ENCODE assay signal across 8 mouse cellular contexts in the genomic region with DNA sequence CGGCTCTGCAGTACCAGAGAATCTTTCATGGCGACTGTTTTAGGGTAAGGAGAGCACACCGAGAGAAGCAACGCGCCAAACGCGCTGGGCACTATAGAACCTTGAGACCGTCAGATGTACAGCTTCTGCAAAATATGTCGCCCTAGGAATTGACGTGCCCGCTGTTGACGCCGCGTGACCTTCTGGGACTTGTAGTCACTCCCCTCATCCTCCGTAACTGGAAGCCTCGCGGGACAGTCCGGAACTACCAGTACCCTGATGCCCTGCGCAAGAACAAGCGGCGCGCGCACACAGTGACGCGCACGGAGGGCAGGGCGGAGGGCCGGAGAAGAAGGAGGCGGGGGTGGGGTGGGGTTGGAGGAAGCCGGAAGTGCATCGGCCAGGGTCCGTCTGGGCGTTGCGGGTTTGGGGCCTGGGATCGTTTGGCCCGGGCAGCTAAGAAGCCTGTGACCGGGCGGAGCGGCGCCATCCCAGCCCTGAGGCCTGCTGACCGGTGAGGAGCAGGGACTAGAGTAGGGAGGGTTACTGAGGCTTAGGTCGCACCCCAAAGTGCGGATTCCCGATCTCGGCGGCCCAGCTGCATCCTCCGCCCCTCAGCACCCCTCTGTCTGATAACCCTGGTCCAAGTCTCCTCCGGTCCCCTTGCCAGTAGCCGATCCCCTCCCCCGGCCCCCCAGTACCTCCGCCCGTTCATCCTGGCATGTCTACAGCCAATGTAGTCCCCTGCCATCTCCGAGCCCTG. TPM values are rescaled to one million over a fixed set of nuclear protein-coding genes. Genes with fewer than 3 reads are reported as not detected.
DNase-seq lines count a peak whose midpoint lies in the region; ATAC-seq and TF ChIP-seq lines count a peak whose summit lies in the region.

Gene Ciao1, minus strand, starts transcription at position 225 of the 742 bp plus-strand sequence.
Gene Tmem127, plus strand, starts transcription at position 317 of the 742 bp plus-strand sequence.

- H3K27me3 ChIP-seq in hindbrain, embryonic 10.5 days (ENCODE audit: insufficient read depth, poor library complexity, severe bottlenecking) = no peaks in the 10 kb centered on the region
- no peaks in the 10 kb centered on the region for H3K27me3 ChIP-seq in lung, postnatal 0 days (replicated peaks; ENCODE audit: insufficient read depth, low read length)

- DNase-seq in MN1 (ENCODE audit: low spot score) = peak; percentile 99
- DNase-seq in cerebellum, adult 9-10 months = peak; percentile 98
- peak; percentile 99 for DNase-seq in hindbrain, embryonic 10.5 days (ENCODE audit: low spot score)
- peak; percentile 99 for DNase-seq in layer of hippocampus, adult 9-11 months
- peak; percentile 99 for DNase-seq in lung, postnatal 0 days (ENCODE audit: low spot score)
- DNase-seq in ovary, postnatal 14 days (ENCODE audit: low spot score) = peak; percentile 93
- peak; percentile 98 for DNase-seq in thymus, postnatal 14 days

- no peaks in the 10 kb centered on the region for H3K9me3 ChIP-seq in hindbrain, embryonic 10.5 days
- H3K9me3 ChIP-seq in lung, postnatal 0 days (ENCODE audit: low read length) = no peaks in the 10 kb centered on the region

- peak; percentile 93 for ATAC-seq in frontal cortex, adult (ENCODE audit: low TSS enrichment)
- ATAC-seq in lung, postnatal 0 days = peak; percentile 100

- H3K4me2 ChIP-seq in lung, postnatal 0 days (replicated peaks; ENCODE audit: low read depth, low read length) = peak within 1 kb of the TSS; percentile 89

- peak within 1 kb of the TSS; percentile 99 for H3K4me3 ChIP-seq in hindbrain, embryonic 10.5 days
- peak within 1 kb of the TSS; percentile 90 for H3K4me3 ChIP-seq in lung, postnatal 0 days (ENCODE audit: low read depth, low read length)

- peak within 1 kb of the TSS; percentile 90 for H3K9ac ChIP-seq in lung, postnatal 0 days (replicated peaks; ENCODE audit: low read depth)

- H3K27ac ChIP-seq in hindbrain, embryonic 10.5 days = peak within 1 kb of the TSS; percentile 91
- H3K27ac ChIP-seq in lung, postnatal 0 days (ENCODE audit: low read length) = peak within 1 kb of the TSS; percentile 82

- WGBS in hindbrain, embryonic 10.5 days = under 1% methylated on average over 53 of the region's 53 CpGs
- WGBS in lung, postnatal 0 days = 0% methylated on average over 45 of the region's 53 CpGs

- H3K4me1 ChIP-seq in hindbrain, embryonic 10.5 days (replicated peaks) = peaks cover 29% of the 10 kb centered on the region
- H3K4me1 ChIP-seq in lung, postnatal 0 days (ENCODE audit: insufficient read depth, low read depth, low read length) = peaks cover 9% of the 10 kb centered on the region; the same call in 1 of the 2 replicates

- no peak for TF ChIP-seq EP300 in lung, postnatal 0 days (IDR thresholded peaks at IDR 0.05)

- H3K36me3 ChIP-seq in hindbrain, embryonic 10.5 days = peaks cover 52% of the 10 kb centered on the region
- peaks cover 13% of the 10 kb centered on the region; the same call in 1 of the 2 replicates for H3K36me3 ChIP-seq in lung, postnatal 0 days (ENCODE audit: insufficient read depth, low read length)

- 0 out of 2 replicates have a peak, but pooled peaks have one; percentile 6 for TF ChIP-seq CTCF in lung, postnatal 0 days (IDR thresholded peaks at IDR 0.05)

RNA-seq across cellular contexts. Expression of gene Ciao1, which starts in this region (rescaled TPM):
- polyA plus RNA-seq in hindbrain, embryonic 10.5 days (2016; fragmentation: Nextera tagmentation; extraction: Ambion mirVana) = 53.2 and 55.4 TPM in 2 replicates
- 54.4 and 61.4 TPM in 2 replicates for polyA plus RNA-seq in lung, postnatal 0 days (2015; fragmentation: Nextera tagmentation; extraction: Ambion mirVana)

RNA-seq across cellular contexts. Expression of gene Tmem127, which starts in this region (rescaled TPM):
- 26.5 and 27.3 TPM in 2 replicates for polyA plus RNA-seq in hindbrain, embryonic 10.5 days (2016; fragmentation: Nextera tagmentation; extraction: Ambion mirVana)
- polyA plus RNA-seq in lung, postnatal 0 days (2015; fragmentation: Nextera tagmentation; extraction: Ambion mirVana) = 30.4 and 32.9 TPM in 2 replicates

Comparison
In these comparisons a context has a peak if more than half of its experiments do, and no peak if none do; other contexts are left out.
1. Peak in every context shown above with its lines: DNase-seq, ATAC-seq, H3K4me3 ChIP-seq and H3K27ac ChIP-seq.